Mouse (Mus musculus) stomach, embryonic 14.5 days (tissue): Measurements from ENCODE around the gene Gpr85. TPM values are rescaled to one million over a fixed set of nuclear protein-coding genes. Genes with fewer than 3 reads are reported as not detected.

Source experiments
- ATAC-seq: fragments of 200-750 bp; cut with Nextera tagmentation; 2 replicates; pipeline ENCODE4 v1.8.0; 2017; ENCODE audit warnings: low read depth, moderate TSS enrichment; ENCODE audit not compliant: insufficient number of reproducible peaks, insufficient read depth, low FRiP score
- H3K27ac ChIP-seq: fragments of 300-500 bp; sonication (generic); 2 replicates; pipeline ENCODE4 v1.5.1; 2014; ENCODE audit warnings: mild to moderate bottlenecking, low read length, moderate library complexity, mixed read lengths
- H3K27me3 ChIP-seq: fragments of 300-500 bp; sonication (generic); 2 replicates; pipeline ENCODE4 v1.6.1; 2014; ENCODE audit warnings: low read length, control low read depth, mixed read lengths; ENCODE audit not compliant: control insufficient read depth, insufficient read depth
- H3K36me3 ChIP-seq: fragments of 300-500 bp; sonication (generic); 2 replicates; pipeline ENCODE4 v1.6.1; 2014; ENCODE audit warnings: mild to moderate bottlenecking, control low read depth, low read length, moderate library complexity, mixed read lengths; ENCODE audit not compliant: control insufficient read depth, insufficient read depth
- H3K4me1 ChIP-seq: fragments of 300-500 bp; sonication (generic); 2 replicates; pipeline ENCODE4 v1.6.1; 2014; ENCODE audit warnings: low read length, control low read depth, mixed read lengths; ENCODE audit not compliant: control insufficient read depth, insufficient read depth
- H3K4me2 ChIP-seq: fragments of 300-500 bp; sonication (generic); replicated peaks from 2 replicates; pipeline ENCODE4 v1.6.1; 2014; ENCODE audit warnings: low read depth, low read length, control low read depth
- H3K4me3 ChIP-seq: fragments of 300-500 bp; sonication (generic); 2 replicates; pipeline ENCODE4 v1.5.1; 2014; ENCODE audit warnings: low read depth, low read length, control low read depth
- H3K9ac ChIP-seq: fragments of 300-500 bp; sonication (generic); replicated peaks from 2 replicates; pipeline ENCODE4 v1.6.1; 2014; ENCODE audit warnings: low read depth, mild to moderate bottlenecking, control low read depth, low read length, moderate library complexity, mixed read lengths
- H3K9me3 ChIP-seq: fragments of 300-500 bp; sonication (generic); 2 replicates; pipeline ENCODE4 v1.6.1; 2016; ENCODE audit warnings: low read depth, low read length, control low read depth; ENCODE audit not compliant: control insufficient read depth
- WGBS: fragments of 180-500 bp; shearing (Covaris S2); extraction: QIAGEN DNeasy Blood & Tissue Kit; methylation state at CpG from one replicate; pipeline ENCODE4 v1.1.7; 2014; 5-methylcytosine and 5-hydroxymethylcytosine counted together
- polyA plus RNA-seq: library from polyadenylated mRNA; unstranded; fragments of >200 nt; fragmentation: Nextera tagmentation; extraction: Ambion mirVana; gene quantifications from 2 replicates; pipeline ENCODE4 v1.2.1, GENCODE M21; 2014

Gene Gpr85
- polyA plus RNA-seq = 6.0 and 6.4 TPM in 2 replicates

- Histone ChIP-seq H3K27me3 (no peaks in the 10 kb centered on the region), H3K9ac (peak within 1 kb of the TSS; percentile 57), H3K9me3 (no peaks in the 10 kb centered on the region), H3K4me2 (peak within 1 kb of the TSS; percentile 84), H3K4me3 (peak within 1 kb of the TSS; percentile 60), H3K4me1 (no peaks in the 10 kb centered on the region), H3K27ac (peak within 1 kb of the TSS; percentile 89), H3K36me3 (no peaks in the 10 kb centered on the region)
- no peak for ATAC-seq
- 42% methylated on average over 18 of the region's 18 CpGs for WGBS
Measured at GRCm38 (mm10) chr6:13839345-13840054, at the start of gene Gpr85. TSS of gene Gpr85 (minus strand) at chr6:13839942.

- Histone ChIP-seq H3K27me3 (no peaks in the 10 kb centered on the region), H3K9ac (no peak overlapping the region), H3K27ac (no peak overlapping the region), H3K4me1 (no peaks in the 10 kb centered on the region), H3K4me2 (no peak overlapping the region), H3K9me3 (no peaks in the 10 kb centered on the region), H3K36me3 (no peaks in the 10 kb centered on the region), H3K4me3 (no peak overlapping the region)
- WGBS = 84% methylated on average over 3 of the region's 3 CpGs
- ATAC-seq = no peak
Measured at GRCm38 (mm10) chr6:13884877-13885592, 45.3 kb upstream of the Gpr85 start.

- Histone ChIP-seq H3K9ac (no peak overlapping the region), H3K36me3 (no peaks in the 10 kb centered on the region), H3K4me2 (no peak overlapping the region), H3K27me3 (no peaks in the 10 kb centered on the region), H3K4me1 (no peaks in the 10 kb centered on the region), H3K27ac (no peak overlapping the region), H3K9me3 (no peaks in the 10 kb centered on the region), H3K4me3 (no peak overlapping the region)
- ATAC-seq = no peak
Measured at GRCm38 (mm10) chr6:13882919-13883318, 43.2 kb upstream of the Gpr85 start.

- H3K4me2 ChIP-seq = no peak overlapping the region
- H3K4me1 ChIP-seq = no peaks in the 10 kb centered on the region
- H3K4me3 ChIP-seq = no peak overlapping the region
- H3K9me3 ChIP-seq = no peaks in the 10 kb centered on the region
- H3K27me3 ChIP-seq = no peaks in the 10 kb centered on the region
- H3K9ac ChIP-seq = no peak overlapping the region
- no peak overlapping the region for H3K27ac ChIP-seq
- 86% methylated on average over 2 of the region's 2 CpGs for WGBS
- ATAC-seq = no peak
- no peaks in the 10 kb centered on the region; the same call in 1 of the 2 replicates for H3K36me3 ChIP-seq
Measured at GRCm38 (mm10) chr6:13873959-13874358, 34.2 kb upstream of the Gpr85 start.

GRCm38 (mm10) chr6:13872076-13872475, 32.3 kb upstream of the Gpr85 start:
- no peak overlapping the region; the same call in 1 of the 2 replicates for H3K27ac ChIP-seq
- no peak overlapping the region for H3K9ac ChIP-seq
- no peaks in the 10 kb centered on the region for H3K9me3 ChIP-seq
- H3K36me3 ChIP-seq = no peaks in the 10 kb centered on the region; the same call in 1 of the 2 replicates
- H3K27me3 ChIP-seq = no peaks in the 10 kb centered on the region
- ATAC-seq = no peak
- H3K4me2 ChIP-seq = peak overlapping the region; percentile 34
- no peaks in the 10 kb centered on the region for H3K4me1 ChIP-seq
- peak overlapping the region; percentile 49 for H3K4me3 ChIP-seq
- WGBS = 46% methylated on average over 7 of the region's 7 CpGs

DNA sequence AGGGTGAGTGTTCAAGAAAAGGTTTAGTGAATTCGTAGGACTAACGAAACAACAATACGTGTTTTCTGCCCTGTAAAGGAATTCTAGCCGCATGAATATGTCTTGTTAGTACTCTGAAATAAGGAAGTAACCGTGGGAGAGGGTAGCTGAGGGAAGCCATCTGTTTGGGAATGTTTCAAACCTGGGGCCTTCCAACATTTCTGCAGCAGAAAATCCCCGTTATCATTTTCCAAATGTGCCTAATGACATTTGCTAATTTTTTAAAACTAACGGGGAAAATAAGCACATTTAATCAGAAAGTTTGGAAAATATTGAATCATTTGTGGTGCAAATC, 31.9 kb upstream of the Gpr85 start:
- ATAC-seq = peak; percentile 74
- H3K27me3 ChIP-seq = no peaks in the 10 kb centered on the region

GRCm38 (mm10) chr6:13870919-13871624, 31.3 kb upstream of the Gpr85 start, which contains the start of gene 2610001J05Rik:
TSS of gene 2610001J05Rik (minus strand) at chr6:13871518.
- no peaks in the 10 kb centered on the region; the same call in 1 of the 2 replicates for H3K36me3 ChIP-seq
- WGBS = under 1% methylated on average over 19 of the region's 19 CpGs
- H3K9me3 ChIP-seq = no peaks in the 10 kb centered on the region
- no peaks in the 10 kb centered on the region for H3K27me3 ChIP-seq
- ATAC-seq = peak; percentile 100
- H3K9ac ChIP-seq = peak within 1 kb of the TSS; percentile 54
- peak within 1 kb of the TSS; percentile 44 for H3K4me2 ChIP-seq
- no peaks in the 10 kb centered on the region for H3K4me1 ChIP-seq
- H3K27ac ChIP-seq = peak within 1 kb of the TSS; percentile 81
- peak within 1 kb of the TSS; percentile 49 for H3K4me3 ChIP-seq

More for the DNA sequence above, 31.9 kb upstream of the Gpr85 start:
- Histone ChIP-seq H3K27ac (peak overlapping the region; percentile 81), H3K9ac (no peak overlapping the region), H3K4me2 (peak overlapping the region; percentile 34), H3K4me3 (peak overlapping the region; percentile 49), H3K36me3 (no peaks in the 10 kb centered on the region; the same call in 1 of the 2 replicates), H3K9me3 (no peaks in the 10 kb centered on the region), H3K4me1 (no peaks in the 10 kb centered on the region)
- under 1% methylated on average over 7 of the region's 7 CpGs for WGBS

- H3K9me3 ChIP-seq = no peaks in the 10 kb centered on the region
- no peak overlapping the region for H3K27ac ChIP-seq
- H3K9ac ChIP-seq = no peak overlapping the region
- H3K27me3 ChIP-seq = no peaks in the 10 kb centered on the region
- H3K4me1 ChIP-seq = no peaks in the 10 kb centered on the region
- peak overlapping the region; percentile 44 for H3K4me2 ChIP-seq
- ATAC-seq = no peak
- WGBS = 37% methylated on average over 12 of the region's 12 CpGs
- H3K4me3 ChIP-seq = peak overlapping the region; percentile 49
- no peaks in the 10 kb centered on the region; the same call in 1 of the 2 replicates for H3K36me3 ChIP-seq
Measured at GRCm38 (mm10) chr6:13870289-13870741, 30.6 kb upstream of the Gpr85 start.
